Mouse (Mus musculus): ENCODE measurements around the gene Nudc.

Gene Nudc

GRCm38 (mm10) chr4:133536652-133537051 lies 9.1 kb downstream of the Nudc start:
- in situ Hi-C loops (cut with MboI, MseI) = no loop called here

GRCm38 (mm10) chr4:133536081-133536480 lies 9.7 kb downstream of the Nudc start:
- in situ Hi-C loops (cut with MboI, MseI) = no loop called here

GRCm38 (mm10) chr4:133532777-133533176 lies 13.0 kb downstream of the Nudc start:
- in situ Hi-C loops (cut with MboI, MseI) = no loop called here

GRCm38 (mm10) chr4:133527788-133528187 lies 18.0 kb downstream of the Nudc start:
- in situ Hi-C loops (cut with MboI, MseI) = no loop called here

GRCm38 (mm10) chr4:133521502-133521901 lies 24.3 kb downstream of the Nudc start:
- in situ Hi-C loops (cut with MboI, MseI) = no loop called here

- in situ Hi-C loops (cut with MboI, MseI) = loop anchor here (10.0 kb wide), 1 partner anchor 1655 kb away; no protein-coding TSS in a partner anchor
Observed at GRCm38 (mm10) chr4:133519369-133519665, 26.5 kb downstream of the Nudc start.

GRCm38 (mm10) chr4:133518601-133519368 lies 27.0 kb downstream of the Nudc start, which contains the start of gene Kdf1:
Gene Kdf1, plus strand, starts transcription at chr4:133518963.
- in situ Hi-C loops (cut with MboI, MseI) = loop anchor here (10.0 kb wide), 1 partner anchor 1656 kb away; no protein-coding TSS in a partner anchor

GRCm38 (mm10) chr4:133512972-133513371 lies 32.8 kb downstream of the Nudc start:
- in situ Hi-C loops (cut with MboI, MseI) = loop anchor here (10.0 kb wide), 1 partner anchor 1662 kb away; no protein-coding TSS in a partner anchor

- in situ Hi-C loops (cut with MboI, MseI) = loop anchor here (10.0 kb wide), 1 partner anchor 1662 kb away; no protein-coding TSS in a partner anchor
Observed at GRCm38 (mm10) chr4:133512511-133512910, 33.3 kb downstream of the Nudc start.

- in situ Hi-C loops (cut with MboI, MseI) = loop anchor here (10.0 kb wide), 1 partner anchor 1664 kb away; no protein-coding TSS in a partner anchor
Observed at GRCm38 (mm10) chr4:133511050-133511449, 34.7 kb downstream of the Nudc start.

GRCm38 (mm10) chr4:133508990-133509389 lies 36.8 kb downstream of the Nudc start:
- in situ Hi-C loops (cut with MboI, MseI) = no loop called here

- in situ Hi-C loops (cut with MboI, MseI) = no loop called here
Observed at GRCm38 (mm10) chr4:133506573-133506972, 39.2 kb downstream of the Nudc start.

GRCm38 (mm10) chr4:133504755-133505485 lies 40.9 kb downstream of the Nudc start:
- in situ Hi-C loops (cut with MboI, MseI) = no loop called here

GRCm38 (mm10) chr4:133504300-133504699 lies 41.5 kb downstream of the Nudc start:
- in situ Hi-C loops (cut with MboI, MseI) = no loop called here

- in situ Hi-C loops (cut with MboI, MseI) = no loop called here
Observed at GRCm38 (mm10) chr4:133501514-133501913, 44.3 kb downstream of the Nudc start.

GRCm38 (mm10) chr4:133498160-133498724 lies 47.6 kb downstream of the Nudc start, which contains the start of gene Trnp1:
Gene Trnp1, minus strand, starts transcription at chr4:133498550.
- in situ Hi-C loops (cut with MboI, MseI) = no loop called here

GRCm38 (mm10) chr4:133497461-133498159 lies 48.2 kb downstream of the Nudc start:
- in situ Hi-C loops (cut with MboI, MseI) = no loop called here

- in situ Hi-C loops (cut with MboI, MseI) = no loop called here
Observed at GRCm38 (mm10) chr4:133496738-133497445, 48.9 kb downstream of the Nudc start.

- in situ Hi-C loops (cut with MboI, MseI) = no loop called here
Observed at GRCm38 (mm10) chr4:133495711-133496110, 50.1 kb downstream of the Nudc start.

GRCm38 (mm10) chr4:133494867-133495266 lies 50.9 kb downstream of the Nudc start:
- in situ Hi-C loops (cut with MboI, MseI) = no loop called here

GRCm38 (mm10) chr4:133494432-133494831 lies 51.4 kb downstream of the Nudc start:
- in situ Hi-C loops (cut with MboI, MseI) = no loop called here
